10 mouse cellular contexts compared by ENCODE assay signal in genomic region chr11:113660213-113660612, GRCm38 (mm10). TPM values are rescaled to one million over a fixed set of nuclear protein-coding genes. Genes with fewer than 3 reads are reported as not detected.
A peak's percentile ranks its signal among the peaks of the same experiment; 100 is the strongest.
DNase-seq lines count a peak whose midpoint lies in the region; ATAC-seq and TF ChIP-seq lines count a peak whose summit lies in the region.
"Not testable (repeated sequence)": the region's sequence is repeated elsewhere in the genome, so short reads cannot be mapped to it uniquely, and the experiment has no call there.
"Had no signal": no experiment of that assay in that cellular context is flagged by ENCODE, and none has a peak within 500 bp of the region (broad histone marks: within the 10 kb centered on the region; RNA-seq: fewer than 3 reads in every experiment).

No protein-coding gene starts in this region.

- DNase-seq in 3T3-L1 (ENCODE audit: low read depth, low spot score) (peak; percentile 38), ZHBTc4 (ENCODE audit: low read depth, low spot score) (peak; percentile 24)
- DNase-seq in heart, adult 2 months; kidney, postnatal 0 days (ENCODE audit: low spot score); liver, postnatal 0 days: not testable (repeated sequence)
- DNase-seq in splenic B cell, adult 2 months (ENCODE audit: low read depth, low spot score), result peak; percentile 19

- H3K9me3 ChIP-seq in E14TG2a.4 (ENCODE audit: low read length); kidney, postnatal 0 days (replicated peaks; ENCODE audit: low read length); liver, postnatal 0 days (ENCODE audit: low read length): not testable (repeated sequence)

- not testable (repeated sequence) for H3K27ac ChIP-seq in heart, adult 2 months; kidney, postnatal 0 days; liver, postnatal 0 days (ENCODE audit: low read depth)

- not testable (repeated sequence) for H3K9ac ChIP-seq in heart, adult 2 months (ENCODE audit: low read depth, low read length); kidney, postnatal 0 days (ENCODE audit: low read depth, low read length); liver, postnatal 0 days (replicated peaks)

- peaks cover 97% of the 10 kb centered on the region for H3K36me3 ChIP-seq in E14TG2a.4 (ENCODE audit: insufficient read depth, low read length)
- H3K36me3 ChIP-seq in heart, adult 2 months (ENCODE audit: control insufficient read depth, insufficient read depth, low read length), result not testable (repeated sequence)
- peaks cover 61% of the 10 kb centered on the region for H3K36me3 ChIP-seq in kidney, postnatal 0 days (ENCODE audit: insufficient read depth, low read length)
- H3K36me3 ChIP-seq in liver, postnatal 0 days (replicated peaks; ENCODE audit: insufficient read depth, low read length), result peaks cover 79% of the 10 kb centered on the region
- H3K36me3 ChIP-seq in splenic B cell, adult 2 months (ENCODE audit: control insufficient read depth, insufficient read depth, low read length, poor library complexity, severe bottlenecking), result peaks cover 16% of the 10 kb centered on the region

- 0 out of 2 replicates have a peak, but pooled peaks have one; percentile 15 for TF ChIP-seq CTCF in E14TG2a.4 (conservative IDR thresholded peaks at IDR 0.05; ENCODE audit: low read length)
- peak; percentile 36 for TF ChIP-seq CTCF in heart, adult 2 months (IDR thresholded peaks at IDR 0.05)
- peak; percentile 39 for TF ChIP-seq CTCF in kidney, postnatal 0 days (IDR thresholded peaks at IDR 0.05; ENCODE audit: low read depth)
- TF ChIP-seq CTCF in liver, postnatal 0 days (IDR thresholded peaks at IDR 0.05; ENCODE audit: low read depth), result peak; percentile 26; the same call in 1 of the 2 replicates

- not testable (repeated sequence) for ATAC-seq in kidney, postnatal 0 days (replicated peaks; ENCODE audit: low FRiP score, low read depth); liver, postnatal 0 days

- not testable (repeated sequence) for H3K4me2 ChIP-seq in kidney, postnatal 0 days (ENCODE audit: low read length); liver, postnatal 0 days (ENCODE audit: low read depth, low read length)

- not testable (repeated sequence) for H3K4me3 ChIP-seq in E14TG2a.4 (replicated peaks; ENCODE audit: low read length); heart, adult 2 months; kidney, postnatal 0 days (replicated peaks; ENCODE audit: low read depth, low read length); liver, postnatal 0 days (ENCODE audit: low read depth, low read length)

- not testable (repeated sequence) for TF ChIP-seq EP300 in heart, adult 2 months (IDR thresholded peaks at IDR 0.05; ENCODE audit: insufficient read depth, low read depth, low read length); liver, postnatal 0 days (IDR thresholded peaks at IDR 0.05; ENCODE audit: low read depth)

- peaks cover 56% of the 10 kb centered on the region for H3K4me1 ChIP-seq in E14TG2a.4 (replicated peaks; ENCODE audit: low read depth, low read length)
- H3K4me1 ChIP-seq in heart, adult 2 months (ENCODE audit: control insufficient read depth, insufficient read depth, low read length); kidney, postnatal 0 days (replicated peaks; ENCODE audit: insufficient read depth, low read length); liver, postnatal 0 days (ENCODE audit: insufficient read depth): not testable (repeated sequence)

- H3K27me3 ChIP-seq in E14TG2a.4 (ENCODE audit: insufficient read depth, low read length); heart, adult 2 months (ENCODE audit: control insufficient read depth, insufficient read depth, low read length); kidney, postnatal 0 days (ENCODE audit: insufficient read depth, low read length); liver, postnatal 0 days (ENCODE audit: insufficient read depth, low read length); splenic B cell, adult 2 months (ENCODE audit: control insufficient read depth, insufficient read depth, low read length, poor library complexity, severe bottlenecking): not testable (repeated sequence)

- H3K79me2 ChIP-seq in heart, adult 2 months (replicated peaks; ENCODE audit: control insufficient read depth, insufficient read depth, low read length), result not testable (repeated sequence)

- TF ChIP-seq POLR2A in heart, adult 2 months (IDR thresholded peaks at IDR 0.05; ENCODE audit: insufficient read depth, low read depth, low read length), result not testable (repeated sequence)

- WGBS in heart, adult 2 months, result 89% methylated on average over 3 of the region's 3 CpGs
- WGBS in kidney, postnatal 0 days, result 90% methylated on average over 3 of the region's 3 CpGs
- 95% methylated on average over 2 of the region's 3 CpGs for WGBS in liver, postnatal 0 days (ENCODE audit: insufficient replicate concordance)

- intact Hi-C loops in heart, adult 2 months (cut with DNase I), result not testable (repeated sequence)

RNA-seq across cellular contexts. Expression of gene Slc39a11, which starts 10.3 kb away (rescaled TPM):
- 1 to 10 TPM; 2.6 to 2.7 TPM for total RNA-seq in heart, adult 2 months (2021)
- polyA plus RNA-seq in heart, adult 2 months (2012; rRNA removed), result 3.7 and 5.6 TPM in 2 replicates
- polyA plus RNA-seq in kidney, postnatal 0 days (2015; fragmentation: Nextera tagmentation; extraction: Ambion mirVana), result 22.8 and 23.3 TPM in 2 replicates
- polyA plus RNA-seq in liver, postnatal 0 days (2015; fragmentation: Nextera tagmentation; extraction: Ambion mirVana), result 10.2 and 10.9 TPM in 2 replicates

RNA-seq across cellular contexts. Expression of gene Cog1, which starts 11.2 kb away (rescaled TPM):
- 10 to 100 TPM; 16.9 to 18.6 TPM for total RNA-seq in heart, adult 2 months (2021)
- 25.2 and 32.7 TPM in 2 replicates for polyA plus RNA-seq in heart, adult 2 months (2012; rRNA removed)
- polyA plus RNA-seq in kidney, postnatal 0 days (2015; fragmentation: Nextera tagmentation; extraction: Ambion mirVana), result 21.0 and 21.6 TPM in 2 replicates
- polyA plus RNA-seq in liver, postnatal 0 days (2015; fragmentation: Nextera tagmentation; extraction: Ambion mirVana), result 6.5 and 7.1 TPM in 2 replicates

RNA-seq across cellular contexts. Expression of gene Fam104a, which starts 23.7 kb away (rescaled TPM):
- 10 to 100 TPM; 15.3 to 16.4 TPM for total RNA-seq in heart, adult 2 months (2021)
- 10.7 and 12.4 TPM in 2 replicates for polyA plus RNA-seq in heart, adult 2 months (2012; rRNA removed)
- 49.7 and 49.9 TPM in 2 replicates for polyA plus RNA-seq in kidney, postnatal 0 days (2015; fragmentation: Nextera tagmentation; extraction: Ambion mirVana)
- polyA plus RNA-seq in liver, postnatal 0 days (2015; fragmentation: Nextera tagmentation; extraction: Ambion mirVana), result 24.1 and 26.5 TPM in 2 replicates

RNA-seq across cellular contexts. Expression of gene D11Wsu47e, which starts 24.0 kb away (rescaled TPM):
- total RNA-seq in heart, adult 2 months (2021), result 1 to 10 TPM; 5.8 to 6.4 TPM
- 4.7 and 7.8 TPM in 2 replicates for polyA plus RNA-seq in heart, adult 2 months (2012; rRNA removed)
- polyA plus RNA-seq in kidney, postnatal 0 days (2015; fragmentation: Nextera tagmentation; extraction: Ambion mirVana), result 17.2 and 18.8 TPM in 2 replicates
- 4.3 and 4.6 TPM in 2 replicates for polyA plus RNA-seq in liver, postnatal 0 days (2015; fragmentation: Nextera tagmentation; extraction: Ambion mirVana)

RNA-seq across cellular contexts. Expression of gene Sstr2, which starts 41.1 kb away (rescaled TPM):
- total RNA-seq in heart, adult 2 months (2021), result not detected
- not detected in 2 replicates for polyA plus RNA-seq in heart, adult 2 months (2012; rRNA removed)
- polyA plus RNA-seq in kidney, postnatal 0 days (2015; fragmentation: Nextera tagmentation; extraction: Ambion mirVana), result 0.20 and 0.31 TPM in 2 replicates
- polyA plus RNA-seq in liver, postnatal 0 days (2015; fragmentation: Nextera tagmentation; extraction: Ambion mirVana), result 1.6 and 2.0 TPM in 2 replicates
- total RNA-seq: gastrocnemius, postnatal 14 days; heart, adult 8-10 months; heart, postnatal 25 days had no signal
